Mouse (Mus musculus): Measurements from ENCODE around the gene Boll. TPM values are rescaled to one million over a fixed set of nuclear protein-coding genes. Genes with fewer than 3 reads are reported as not detected.

The Boll gene
- total and polyA plus RNA-seq, 3 experiments = not detected

DNA sequence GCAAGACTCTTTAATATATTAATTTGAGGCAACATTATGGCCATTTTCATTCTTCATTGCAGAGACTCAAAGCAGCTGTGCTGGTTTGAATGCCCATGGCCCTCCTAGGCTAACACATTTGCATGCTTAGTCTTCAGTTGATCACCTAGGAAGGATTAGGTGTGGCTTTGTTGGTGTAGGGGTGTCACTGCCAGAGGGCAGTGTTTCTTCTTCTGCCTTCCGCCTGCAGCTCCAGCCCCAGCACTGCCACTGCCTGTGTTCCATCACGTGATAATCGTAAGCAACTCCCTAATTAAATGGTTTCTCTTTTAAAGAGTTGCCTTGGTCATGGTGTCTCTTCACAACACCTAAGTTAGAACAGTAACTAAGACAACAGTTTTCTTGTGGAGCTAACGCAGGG lies 150.5 kb downstream of the Boll start:
- in situ Hi-C loops (cut with MboI; ENCODE audit: low pct_ligation_motif_present, low pct_unique_long_range_greater_than_20kb, low sequenced_read_pairs) (no loop called here), dilution Hi-C loops (cut with MboI; ENCODE audit: extremely low pct_ligation_motif_present, extremely low pct_unique_long_range_greater_than_20kb, low sequenced_read_pairs) (no loop called here)
- Histone ChIP-seq H3K9me3 (replicated peaks; ENCODE audit: low read length) (no peaks in the 10 kb centered on the region), H3K36me3 (replicated peaks in 1 of 2; ENCODE audit: control insufficient read depth in 1 of 2, insufficient read depth in 1 of 2, low read length in 1 of 2) (no peaks in the 10 kb centered on the region), H3K4me1 (ENCODE audit: control insufficient read depth in 1 of 2, insufficient read depth in 2 of 2) (peaks cover 2 to 14% of the 10 kb centered on the region in 2 experiments; a peak in 3 of 4 replicates), H3K27me3 (replicated peaks) (no peaks in the 10 kb centered on the region), H3K79me2 (replicated peaks; ENCODE audit: control insufficient read depth, extremely low read depth, insufficient read depth, poor library complexity, severe bottlenecking) (no peaks in the 10 kb centered on the region), H3K4me3 (replicated peaks in 1 of 3; ENCODE audit: low read depth in 2 of 3, low read length in 2 of 3, poor library complexity in 1 of 3) (no peak overlapping the region), H3K27ac (ENCODE audit: insufficient read depth, low read depth) (no peak overlapping the region), H3K4me2 (ENCODE audit: insufficient read depth, low read depth, poor library complexity, severe bottlenecking) (no peak overlapping the region), H3K9ac (ENCODE audit: insufficient read depth, low read depth) (no peak overlapping the region)
- TF ChIP-seq NELFE (IDR thresholded peaks at IDR 0.05; ENCODE audit: low read depth, low read length) (no peak), CTCF (conservative IDR thresholded peaks at IDR 0.05 in 1 of 2, IDR thresholded peaks at IDR 0.05 in 1 of 2; ENCODE audit: low read depth in 2 of 2, low read length in 2 of 2) (peak in 1 of 2 experiments; percentile 23; a peak in 1 of 4 replicates), MAX (IDR thresholded peaks at IDR 0.05; ENCODE audit: low read length) (no peak), IRF4 (IDR thresholded peaks at IDR 0.05; ENCODE audit: low read depth, low read length) (no peak), USF1 (IDR thresholded peaks at IDR 0.05; ENCODE audit: low read depth, low read length) (0 out of 2 replicates have a peak, but pooled peaks have one; percentile 11), MAZ (IDR thresholded peaks at IDR 0.05; ENCODE audit: low read depth, low read length) (no peak), ZKSCAN1 (IDR thresholded peaks at IDR 0.05; ENCODE audit: borderline replicate concordance, low read depth, low read length) (no peak), KAT2A (IDR thresholded peaks at IDR 0.05; ENCODE audit: insufficient replicate concordance, low read length) (no peak)
- no peak for DNase-seq (ENCODE audit: extremely low read depth)

DNA sequence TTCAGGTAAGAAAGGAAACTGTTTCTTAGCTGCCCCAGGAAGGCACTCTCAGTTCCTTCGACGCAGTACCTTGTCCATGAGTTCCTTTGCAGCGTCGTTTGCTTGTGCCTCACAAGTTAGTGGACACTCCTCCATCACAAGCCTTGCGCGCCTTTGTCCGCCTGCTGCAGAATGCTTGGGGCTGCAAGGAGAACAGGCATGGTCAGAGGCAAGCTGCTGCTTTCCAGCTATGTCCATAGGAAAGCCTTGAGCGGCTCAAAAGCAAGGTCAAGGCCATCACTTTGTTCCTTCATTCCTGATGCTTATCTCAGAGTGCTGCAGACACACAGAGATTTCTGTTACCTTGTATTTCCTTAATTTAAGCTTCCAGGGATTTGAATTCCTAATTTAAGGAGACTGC lies 152.2 kb downstream of the Boll start:
- Histone ChIP-seq H3K36me3 (replicated peaks in 1 of 2; ENCODE audit: control insufficient read depth in 1 of 2, insufficient read depth in 1 of 2, low read length in 1 of 2) (no peaks in the 10 kb centered on the region), H3K27ac (ENCODE audit: insufficient read depth, low read depth) (no peak overlapping the region), H3K9ac (ENCODE audit: insufficient read depth, low read depth) (no peak overlapping the region), H3K9me3 (replicated peaks; ENCODE audit: low read length) (no peaks in the 10 kb centered on the region), H3K4me2 (ENCODE audit: insufficient read depth, low read depth, poor library complexity, severe bottlenecking) (no peak overlapping the region), H3K4me3 (replicated peaks in 1 of 3; ENCODE audit: low read depth in 2 of 3, low read length in 2 of 3, poor library complexity in 1 of 3) (no peak overlapping the region), H3K27me3 (replicated peaks) (no peaks in the 10 kb centered on the region), H3K79me2 (replicated peaks; ENCODE audit: control insufficient read depth, extremely low read depth, insufficient read depth, poor library complexity, severe bottlenecking) (no peaks in the 10 kb centered on the region), H3K4me1 (ENCODE audit: control insufficient read depth in 1 of 2, insufficient read depth in 2 of 2) (peaks cover 2 to 13% of the 10 kb centered on the region in 2 experiments; a peak in 3 of 4 replicates)
- dilution Hi-C loops (cut with MboI; ENCODE audit: extremely low pct_ligation_motif_present, extremely low pct_unique_long_range_greater_than_20kb, low sequenced_read_pairs) (no loop called here), in situ Hi-C loops (cut with MboI; ENCODE audit: low pct_ligation_motif_present, low pct_unique_long_range_greater_than_20kb, low sequenced_read_pairs) (no loop called here)
- DNase-seq (ENCODE audit: extremely low read depth) = no peak
- TF ChIP-seq ZC3H11A (IDR thresholded peaks at IDR 0.05; ENCODE audit: low read depth, low read length) = no peak
- no peak for TF ChIP-seq ZNF384 (IDR thresholded peaks at IDR 0.05; ENCODE audit: low read depth, low read length)
- TF ChIP-seq GABPA (IDR thresholded peaks at IDR 0.05; ENCODE audit: insufficient replicate concordance, low read depth, low read length) = no peak
- no peak for TF ChIP-seq HCFC1 (IDR thresholded peaks at IDR 0.05; ENCODE audit: low read depth, low read length)
- no peak for TF ChIP-seq TCF12 (IDR thresholded peaks at IDR 0.05; ENCODE audit: low read depth, low read length)
- TF ChIP-seq MAZ (IDR thresholded peaks at IDR 0.05; ENCODE audit: low read depth, low read length) = no peak
- TF ChIP-seq SIN3A (IDR thresholded peaks at IDR 0.05; ENCODE audit: low read length) = no peak
- TF ChIP-seq ZKSCAN1 (IDR thresholded peaks at IDR 0.05; ENCODE audit: borderline replicate concordance, low read depth, low read length) = no peak
- TF ChIP-seq POLR2A (IDR thresholded peaks at IDR 0.05; ENCODE audit: low read depth, low read length) = no peak
- TF ChIP-seq ZMIZ1 (IDR thresholded peaks at IDR 0.05; ENCODE audit: low read depth, low read length) = no peak
- no peak for TF ChIP-seq NRF1 (IDR thresholded peaks at IDR 0.05; ENCODE audit: low read depth, low read length)
- no peak for TF ChIP-seq ELF1 (IDR thresholded peaks at IDR 0.05; ENCODE audit: low read depth, low read length)
- TF ChIP-seq KAT2A (IDR thresholded peaks at IDR 0.05; ENCODE audit: insufficient replicate concordance, low read length) = no peak
- TF ChIP-seq BHLHE40 (IDR thresholded peaks at IDR 0.05; ENCODE audit: low read depth, low read length) = no peak

All from CH12.LX (cell line).